Mouse (Mus musculus) testis, postnatal 10 days (tissue): ENCODE measurements around the gene Gse1.

Source experiments
- DNase-seq: peaks from one replicate; pipeline ENCODE4 v3.0.0; 2021; ENCODE audit warnings: low spot score

Gene Gse1

DNA sequence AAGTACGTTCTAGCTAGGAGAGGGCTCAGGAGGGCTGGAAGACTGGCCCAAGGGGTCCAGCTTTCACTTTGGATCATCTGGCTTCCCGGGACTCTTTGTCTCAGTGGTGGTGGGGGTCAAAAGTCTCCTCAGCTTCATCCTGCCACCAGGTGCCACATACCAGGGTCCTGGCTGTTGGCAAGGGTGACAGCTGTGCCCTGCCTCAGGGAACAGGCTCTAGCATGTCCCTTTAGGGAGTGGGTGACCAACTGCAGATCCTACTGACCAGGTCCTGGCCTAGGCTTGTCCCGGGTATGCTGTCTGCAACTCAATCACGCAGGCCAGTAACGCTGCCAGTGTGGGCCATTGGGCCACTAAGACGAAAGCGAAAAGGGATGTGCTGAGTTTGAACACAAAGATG, 15.7 kb upstream of the Gse1 start:
- no peak for DNase-seq

GRCm38 (mm10) chr8:120213229-120213628, 15.0 kb upstream of the Gse1 start:
- DNase-seq, result no peak

DNA sequence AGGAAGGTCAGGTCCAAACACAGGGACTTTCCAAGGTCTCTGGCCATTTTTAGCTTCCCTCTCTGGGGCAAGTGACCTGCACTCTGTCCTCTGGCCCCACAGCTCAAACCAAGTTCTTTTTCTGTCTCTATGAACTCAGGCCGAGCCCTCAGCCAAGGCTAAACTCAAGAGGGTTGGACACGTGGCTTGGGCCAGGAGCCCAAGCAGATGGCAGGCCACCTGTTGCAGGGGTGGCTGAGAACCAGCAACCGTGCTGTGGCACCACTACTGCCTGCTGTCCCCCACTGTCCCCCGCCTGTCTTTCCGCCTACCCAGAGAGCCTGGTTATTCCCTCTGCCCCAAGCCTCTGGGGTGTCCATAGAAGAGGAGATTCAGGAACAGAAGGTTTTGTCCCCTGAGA, 14.3 kb upstream of the Gse1 start:
- no peak for DNase-seq

GRCm38 (mm10) chr8:120215416-120216141, 12.7 kb upstream of the Gse1 start:
- no peak for DNase-seq

DNA sequence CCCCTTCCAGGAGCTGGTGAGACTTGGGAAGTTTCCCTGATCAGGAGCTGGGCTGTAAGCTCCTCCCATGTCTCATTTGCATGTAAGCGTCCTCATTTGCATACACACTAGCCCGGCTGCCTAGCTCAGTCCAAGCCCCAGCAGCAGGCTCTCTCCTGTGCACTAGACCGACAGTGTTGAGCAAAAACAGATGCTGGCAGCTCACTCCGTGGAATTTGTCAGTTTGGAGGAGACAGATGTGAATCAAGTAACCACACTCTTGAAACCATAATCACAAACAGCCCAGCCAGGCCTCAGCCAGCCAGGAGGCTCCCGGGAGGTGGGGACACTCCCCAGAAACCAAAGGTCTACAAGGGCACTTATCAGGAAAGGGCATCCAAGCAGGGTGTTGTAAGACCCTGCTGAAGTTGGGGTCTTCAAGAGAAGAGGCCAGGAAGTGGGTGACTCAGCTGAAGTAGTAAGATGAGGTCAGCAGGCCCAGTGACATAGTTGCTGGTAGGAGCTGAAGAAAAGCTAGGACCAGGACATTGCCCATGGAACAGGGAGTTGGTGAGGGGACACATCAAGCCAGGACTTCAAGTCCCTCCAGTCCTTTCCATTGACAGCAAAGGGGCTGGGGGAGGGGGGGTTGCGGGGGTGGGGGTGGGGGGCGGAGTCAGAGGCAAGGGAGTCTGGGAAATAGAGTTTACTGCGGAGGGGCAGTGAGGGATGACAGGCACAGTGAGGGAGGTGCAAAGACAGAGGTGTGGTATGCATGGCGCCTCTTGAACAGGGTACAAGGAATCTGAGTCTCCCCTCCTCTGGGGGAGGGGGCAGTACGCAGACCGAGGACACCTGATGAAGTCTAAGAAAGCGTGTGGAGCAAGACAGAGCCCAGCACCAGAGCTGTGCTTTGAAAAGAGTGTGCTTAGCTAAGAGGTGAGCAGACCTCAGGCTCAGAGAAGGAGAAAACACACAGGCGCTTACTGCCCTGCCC, 11.1 kb upstream of the Gse1 start:
- DNase-seq, result no peak

DNA sequence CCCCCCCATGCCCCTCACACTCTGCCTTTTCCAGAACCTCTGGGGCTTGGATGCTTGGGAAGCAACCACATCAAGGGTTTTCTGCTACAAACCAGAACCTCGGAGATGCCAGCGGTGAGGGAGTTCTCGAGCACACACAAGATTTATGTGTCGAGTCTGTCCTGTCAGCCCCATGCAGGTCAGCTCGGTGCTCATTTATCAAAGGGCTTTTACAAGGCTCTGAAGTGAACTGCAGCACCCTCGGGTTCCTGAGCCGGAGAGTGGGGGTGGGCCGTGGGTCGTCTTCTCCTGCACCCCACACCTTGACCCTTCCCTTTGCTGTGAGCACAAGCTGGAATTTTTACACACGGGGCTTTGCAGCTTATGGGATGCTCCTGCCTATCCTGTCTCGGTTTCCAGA, 5.7 kb upstream of the Gse1 start:
- no peak for DNase-seq

GRCm38 (mm10) chr8:120224521-120225420, 3.5 kb upstream of the Gse1 start:
- DNase-seq, result no peak

GRCm38 (mm10) chr8:120225421-120226151, 2.7 kb upstream of the Gse1 start:
- DNase-seq, result no peak

- DNase-seq, result no peak
Observed at GRCm38 (mm10) chr8:120226700-120227577, 1.3 kb upstream of the Gse1 start.

GRCm38 (mm10) chr8:120227578-120227876, 729 bp upstream of the Gse1 start:
- DNase-seq, result no peak

DNA sequence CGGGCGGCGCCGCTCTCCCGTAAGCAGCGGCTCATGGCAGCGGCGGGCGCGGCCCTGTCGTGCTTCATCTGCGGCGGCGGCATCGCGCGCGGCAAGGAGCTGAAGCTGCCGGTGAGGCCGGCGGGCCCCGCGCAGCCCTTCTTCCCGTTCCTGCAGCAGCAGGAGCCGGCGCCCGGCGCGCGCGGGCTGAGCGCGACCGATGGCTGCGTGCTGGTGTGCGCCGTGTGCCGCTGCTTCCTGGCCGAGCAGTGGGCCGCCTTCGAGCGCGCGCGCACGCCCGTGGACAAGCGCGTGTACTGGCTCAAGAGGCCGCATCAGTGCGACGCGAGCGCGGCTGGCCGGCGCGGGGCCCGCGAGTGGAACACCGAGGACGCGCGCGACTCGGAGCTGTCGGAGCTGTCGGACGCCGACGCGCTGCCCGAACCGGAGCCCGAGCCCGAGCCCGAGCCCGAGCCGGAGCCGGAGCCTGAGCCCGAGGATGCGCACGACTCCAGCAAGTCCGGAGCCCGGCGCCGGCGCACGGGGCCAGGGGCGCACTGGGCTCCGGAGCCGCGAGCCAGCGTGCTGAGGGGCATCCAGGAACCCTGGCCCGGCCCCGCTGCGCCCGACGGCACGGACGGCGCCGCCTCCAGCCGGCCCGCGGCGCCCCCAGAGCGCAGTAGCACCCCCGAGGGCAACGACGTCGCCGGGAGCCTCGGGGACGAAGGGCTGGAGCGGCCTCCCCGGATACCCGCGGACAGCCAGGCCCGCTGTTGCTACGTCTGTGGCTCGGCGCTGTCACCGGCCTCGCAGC, 721 bp downstream of the Gse1 start:
- no peak for DNase-seq

DNA sequence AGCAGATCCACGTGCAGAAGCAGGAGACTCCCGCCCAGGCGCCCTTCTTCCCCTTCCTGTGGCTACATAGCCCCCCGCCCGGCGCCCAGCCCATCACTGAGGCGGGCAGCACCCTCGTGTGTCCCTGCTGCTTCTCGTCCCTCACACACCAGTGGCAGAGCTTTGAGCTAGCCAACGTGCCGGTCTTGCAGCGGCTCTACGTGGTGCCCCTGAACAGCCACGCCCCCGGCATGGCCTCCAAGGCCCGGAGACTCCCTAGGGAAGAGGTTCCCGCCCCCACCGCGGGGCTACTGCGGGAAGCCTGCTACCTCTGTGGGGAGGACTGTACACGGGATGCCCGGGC, 1.3 kb downstream of the Gse1 start:
- DNase-seq, result peak; percentile 70

DNA sequence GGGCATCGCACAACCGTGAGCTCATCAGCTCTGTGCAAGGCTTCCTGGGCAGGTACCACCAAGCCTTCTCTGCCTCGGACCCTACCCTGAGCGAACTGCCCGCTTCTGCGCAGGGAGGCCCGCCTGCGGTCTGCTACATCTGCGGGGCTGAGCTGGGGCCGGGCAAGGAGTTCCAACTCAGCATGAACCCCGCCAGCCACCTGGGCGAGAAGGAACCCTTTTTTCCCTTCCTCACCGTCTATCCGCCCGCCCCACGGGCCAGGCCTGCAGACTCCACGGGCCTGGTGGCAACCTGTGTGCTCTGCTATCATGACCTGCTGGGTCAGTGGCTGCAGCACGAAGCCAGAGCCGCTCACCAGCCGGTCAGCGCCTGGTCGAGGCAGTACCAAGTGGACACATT, 1.8 kb downstream of the Gse1 start:
- DNase-seq, result no peak

DNA sequence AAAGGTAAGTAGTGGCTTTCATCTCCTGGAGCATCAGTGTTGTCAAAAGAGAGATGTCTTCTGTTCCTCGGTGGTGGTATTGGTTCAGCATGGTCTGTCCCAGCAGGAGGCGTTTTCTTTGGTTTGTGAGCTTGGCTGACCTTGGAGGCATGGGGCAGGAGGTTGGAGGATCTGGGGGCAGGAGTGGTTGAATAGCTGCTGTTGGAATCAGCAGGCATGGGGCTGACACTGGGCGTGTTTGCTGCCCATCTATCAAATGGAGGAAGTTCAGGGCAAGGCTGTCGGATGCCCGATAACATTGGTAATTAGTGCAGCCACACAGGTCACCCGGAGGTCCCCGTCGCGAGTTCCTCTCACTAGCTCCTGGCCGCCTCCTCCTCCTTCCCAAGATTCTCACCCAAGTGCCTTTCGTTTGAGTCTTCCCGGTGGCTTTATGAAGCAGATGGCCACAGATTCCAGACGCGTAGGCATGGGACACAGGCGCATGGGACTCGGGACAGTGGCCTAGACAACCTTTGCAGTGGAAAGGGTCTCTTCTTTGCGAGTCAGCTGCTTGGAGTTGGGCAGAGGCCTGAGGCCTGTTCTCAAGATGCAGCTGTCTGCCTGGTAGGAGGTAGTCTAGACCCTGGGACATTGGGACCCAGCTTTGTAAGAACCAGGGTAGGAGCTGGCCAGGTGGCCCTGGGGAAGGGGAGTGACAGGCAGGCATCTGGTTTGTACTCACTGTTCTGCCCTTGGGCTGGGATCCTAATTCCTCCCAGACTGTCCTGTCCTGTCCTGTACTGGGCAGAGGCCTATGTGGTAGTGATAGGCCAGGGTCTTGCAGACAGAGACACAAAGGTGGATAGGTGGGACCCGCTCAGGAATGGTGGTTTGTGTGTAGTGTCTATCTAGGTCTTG, 2.7 kb downstream of the Gse1 start:
- DNase-seq, result no peak

- no peak for DNase-seq
Observed at GRCm38 (mm10) chr8:120231870-120232269, 3.6 kb downstream of the Gse1 start.

DNA sequence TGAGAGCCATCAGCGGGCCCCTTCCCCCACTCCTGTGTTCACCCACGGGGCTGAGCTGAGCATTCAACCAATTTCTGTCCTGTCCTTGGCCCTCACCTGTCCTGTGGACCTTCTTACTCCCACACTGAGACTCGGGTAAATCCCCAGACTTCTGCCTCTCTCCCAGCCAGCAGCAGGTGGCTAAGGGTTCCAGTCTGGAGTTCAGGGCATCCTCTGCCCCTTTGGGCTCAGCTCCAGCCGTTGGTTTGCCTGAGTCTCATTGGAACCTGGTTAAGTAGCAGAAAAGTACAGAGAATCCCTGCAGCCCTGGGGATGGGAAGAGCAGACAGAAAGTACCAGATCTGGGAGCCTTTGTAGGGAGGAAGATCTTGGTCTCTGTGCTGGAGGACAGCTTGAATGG, 4.1 kb downstream of the Gse1 start:
- DNase-seq, result no peak

GRCm38 (mm10) chr8:120232913-120233312, 4.7 kb downstream of the Gse1 start:
- DNase-seq, result no peak

- peak; percentile 75 for DNase-seq
Observed at GRCm38 (mm10) chr8:120234457-120234856, 6.2 kb downstream of the Gse1 start.

DNA sequence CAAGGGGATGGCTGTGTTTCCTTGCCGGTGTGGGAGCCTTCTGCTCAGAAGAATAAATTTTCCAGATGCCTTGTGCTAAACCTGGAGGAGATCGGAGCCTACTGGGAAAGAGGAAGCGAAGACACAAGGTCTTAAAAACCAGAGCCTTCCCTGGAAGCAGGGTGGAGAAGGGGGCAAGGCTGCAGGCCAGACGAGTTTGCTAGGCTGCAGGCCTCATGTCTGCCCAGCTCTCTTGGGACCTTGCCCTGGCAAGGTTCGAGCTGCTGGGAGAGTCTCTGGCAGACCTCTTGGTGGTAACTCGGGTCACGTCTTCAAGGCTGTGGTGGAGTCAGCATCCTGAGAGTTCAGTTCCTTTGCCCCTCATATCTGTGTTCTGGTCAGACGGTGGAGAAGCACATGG, 6.6 kb downstream of the Gse1 start:
- DNase-seq, result no peak
